Mouse (Mus musculus) left cerebral cortex, postnatal 25 days (tissue): ENCODE measurements at regions not wholly inside any gene's neighbourhood (a gene's known extent, or its start where the extent isn't known, plus 50 kb on each side); places are given as distances from the start of the nearest gene placed in this dataset.

Experiments used
- DNase-seq, 2 experiments: peaks; one replicate each; pipeline ENCODE4 v3.0.0; 2022; ENCODE audit warnings: low spot score in 2 of 2, mixed read lengths in 1 of 2
- intact Hi-C: fragments of 180-260 bp; cut with DNase I; formaldehyde crosslinking; loops from one replicate; pipeline ENCODE4 v1.15.1; 2025

- peak in 1 of 2 experiments; percentile 14 for DNase-seq
- intact Hi-C loops, result no loop called here
Measured at GRCm38 (mm10) chr10:55416304-55416703, 690.4 kb upstream of the Msl3l2 start.

GRCm38 (mm10) chr10:55416769-55417168 is 689.9 kb upstream of the Msl3l2 start:
- DNase-seq, result peak in 1 of 2 experiments; percentile 45
- intact Hi-C loops, result no loop called here

GRCm38 (mm10) chr10:55422391-55422790 is 684.3 kb upstream of the Msl3l2 start:
- DNase-seq, result no peak
- intact Hi-C loops, result no loop called here

- intact Hi-C loops, result no loop called here
- DNase-seq, result no peak
Measured at GRCm38 (mm10) chr10:55424943-55425342, 681.8 kb upstream of the Msl3l2 start.
